Mouse (Mus musculus) 3134 (cell line): ENCODE measurements around the gene Lrrk2.

Experiments used
- DNase-seq: peaks from one replicate; pipeline ENCODE4 v3.0.0-alpha.2; 2011; ENCODE audit warnings: low spot score; ENCODE audit not compliant: insufficient read length; ENCODE audit errors: extremely low read depth

The Lrrk2 gene

GRCm38 (mm10) chr15:91672645-91673568, at the start of gene Lrrk2:
Lrrk2 (plus strand) TSS chr15:91673175.
- DNase-seq, result peak; percentile 94

DNA sequence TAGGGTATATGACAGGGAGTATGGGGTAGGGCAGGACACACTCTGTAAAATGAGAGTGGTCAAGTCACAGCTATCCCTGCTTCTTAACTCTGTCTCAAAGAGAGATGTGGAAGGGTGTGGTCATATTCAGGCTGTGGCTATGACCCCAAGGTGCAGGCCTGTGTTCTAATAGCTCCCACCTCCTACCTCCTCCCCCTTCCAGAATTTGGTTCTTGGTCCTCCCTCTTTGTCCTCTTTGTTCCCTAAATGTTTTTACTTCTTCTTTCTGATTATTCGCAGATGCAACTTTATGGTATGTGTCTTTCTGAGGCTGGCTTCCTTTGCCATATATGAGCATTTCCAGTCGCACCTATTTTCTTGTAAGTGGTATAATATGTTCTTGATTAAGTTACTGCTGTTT, 48.5 kb upstream of the Lrrk2 start:
- no peak for DNase-seq

DNA sequence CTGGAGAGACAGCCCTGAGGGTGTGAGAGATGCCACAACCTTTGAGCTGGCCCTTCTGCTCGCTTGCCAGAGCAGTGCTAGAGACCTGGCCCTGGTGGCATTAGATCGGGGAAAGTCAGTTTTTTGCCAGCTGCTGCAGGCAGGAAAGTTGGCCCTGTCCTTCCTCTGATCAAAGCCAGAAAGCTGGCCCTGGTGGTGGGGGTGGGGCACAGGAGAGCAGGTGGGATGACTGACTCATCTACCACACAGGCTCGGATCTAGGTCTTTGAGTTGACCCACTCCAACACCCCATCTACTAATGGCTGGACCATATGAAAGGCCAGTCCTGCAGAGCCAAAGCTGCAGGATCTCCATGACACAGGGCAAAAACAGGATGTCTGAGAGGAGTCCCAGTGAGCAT, 43.8 kb upstream of the Lrrk2 start:
- DNase-seq, result peak; percentile 34

DNA sequence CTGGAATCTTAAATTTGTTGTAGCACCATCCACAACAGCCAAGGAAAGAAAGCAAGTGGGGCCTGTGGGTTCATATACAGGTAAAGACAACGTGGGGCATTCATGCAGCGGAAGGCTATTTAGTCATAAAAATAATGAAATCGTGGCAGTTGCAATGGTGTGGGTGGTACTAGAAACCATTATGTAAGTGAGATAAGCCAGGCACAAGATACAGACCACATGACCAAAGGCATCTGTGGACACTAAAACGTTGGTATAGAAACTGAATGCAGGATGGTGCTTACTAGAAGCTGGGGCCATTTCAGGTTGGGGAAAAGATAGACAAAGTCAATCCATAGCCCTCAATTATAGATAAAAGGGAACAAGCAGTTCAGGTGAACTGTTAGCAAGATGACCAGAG, 40.5 kb upstream of the Lrrk2 start:
- DNase-seq, result no peak

DNA sequence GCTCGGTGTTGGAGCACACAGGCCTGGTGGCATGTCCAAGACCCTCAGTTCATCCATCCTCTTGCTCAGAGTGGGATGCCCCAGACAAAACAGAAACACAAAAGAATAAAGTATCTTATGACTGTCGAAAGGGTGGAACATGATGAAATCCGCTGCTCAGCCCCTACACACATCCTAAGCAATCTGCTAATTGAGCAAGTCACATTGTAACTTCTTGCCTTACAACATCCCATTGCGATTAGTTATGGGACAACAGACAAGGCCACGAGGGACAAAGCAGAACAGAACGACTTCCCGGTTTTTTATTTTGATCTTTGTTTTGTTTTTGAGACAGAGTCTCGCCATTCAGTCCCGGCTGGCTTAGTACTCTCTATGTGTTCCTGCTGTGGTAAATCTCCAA, 39.9 kb upstream of the Lrrk2 start:
- DNase-seq, result no peak

- DNase-seq, result no peak
These were observed 39.2 kb upstream of the Lrrk2 start for GRCm38 (mm10) chr15:91633806-91634205.

- DNase-seq, result no peak
These were observed 38.7 kb upstream of the Lrrk2 start for GRCm38 (mm10) chr15:91634236-91634635.

DNA sequence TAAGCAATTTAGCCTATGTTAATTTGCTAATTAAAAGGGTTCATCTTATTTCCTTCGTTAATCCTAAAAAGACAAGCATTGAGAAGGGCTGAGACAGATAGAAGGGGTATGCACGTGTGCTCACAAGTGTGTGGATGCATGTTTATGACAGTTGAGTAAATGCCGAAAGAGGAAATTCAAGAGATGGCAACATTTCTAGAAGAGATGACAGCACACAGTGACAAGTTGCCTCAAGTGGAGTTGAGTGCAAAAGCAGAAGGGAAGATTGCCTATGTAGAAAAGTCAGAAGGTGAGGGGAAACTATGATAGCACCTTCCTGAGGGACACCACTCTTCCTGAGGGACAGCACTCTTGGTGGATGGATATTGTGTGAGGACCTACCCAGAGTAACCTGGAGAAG, 31.3 kb upstream of the Lrrk2 start:
- DNase-seq, result no peak

- no peak for DNase-seq
These were observed 30.2 kb upstream of the Lrrk2 start for GRCm38 (mm10) chr15:91642682-91643306.

DNA sequence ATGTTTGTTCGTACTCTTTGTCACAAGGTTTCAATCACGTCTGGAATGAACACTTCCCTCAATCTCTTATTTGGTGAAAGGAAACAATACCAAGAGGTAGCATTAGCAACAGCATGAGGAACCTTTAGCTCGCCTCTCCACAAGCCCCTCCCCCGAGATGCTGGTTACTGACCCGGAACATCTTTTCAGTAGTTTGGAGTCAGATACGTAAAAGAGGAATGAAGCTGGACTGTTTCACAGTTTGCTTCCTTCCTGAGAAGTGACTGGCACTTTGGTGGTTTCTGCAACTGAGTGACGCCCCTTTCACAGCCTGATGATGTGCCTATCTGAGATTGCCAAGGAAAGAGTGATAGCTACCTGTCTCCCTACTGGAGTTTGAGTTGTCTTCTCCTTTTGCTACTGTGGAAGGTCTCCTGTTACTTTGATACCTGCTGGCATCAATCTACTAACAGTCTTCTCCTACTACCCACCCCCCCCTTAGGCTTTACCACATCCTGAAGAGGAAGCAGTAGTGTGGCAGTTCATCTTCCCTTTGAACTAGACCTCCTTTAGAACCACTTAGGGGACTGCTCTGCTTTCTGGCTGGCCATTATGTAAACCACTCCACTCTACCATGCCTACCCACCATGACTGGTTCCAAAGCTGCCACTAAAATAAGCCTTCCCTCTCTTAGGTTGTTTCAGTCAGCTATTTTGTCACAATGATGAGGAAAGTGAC, 29.2 kb upstream of the Lrrk2 start:
- no peak for DNase-seq

DNA sequence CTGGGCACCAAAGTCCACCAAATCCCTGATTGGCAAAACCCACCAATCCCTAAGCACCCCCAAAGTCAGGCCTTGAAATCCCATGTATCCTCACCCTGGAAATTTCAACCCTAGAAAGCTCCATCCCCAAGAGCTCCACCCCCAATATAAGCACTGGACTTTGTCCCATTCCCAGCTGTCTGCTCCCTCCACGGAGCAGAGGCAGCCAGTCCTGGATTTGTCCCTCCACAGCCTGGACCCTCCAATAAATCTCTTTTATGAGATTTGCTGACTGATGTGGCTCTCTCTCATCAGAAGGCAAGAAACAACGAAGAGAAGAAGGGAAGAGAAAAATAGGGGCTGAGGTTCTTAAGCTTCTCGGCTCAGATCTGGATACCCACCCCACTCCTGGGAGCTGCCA, 22.7 kb upstream of the Lrrk2 start:
- DNase-seq, result no peak

GRCm38 (mm10) chr15:91651493-91651892, 21.5 kb upstream of the Lrrk2 start:
- peak; percentile 44 for DNase-seq

DNA sequence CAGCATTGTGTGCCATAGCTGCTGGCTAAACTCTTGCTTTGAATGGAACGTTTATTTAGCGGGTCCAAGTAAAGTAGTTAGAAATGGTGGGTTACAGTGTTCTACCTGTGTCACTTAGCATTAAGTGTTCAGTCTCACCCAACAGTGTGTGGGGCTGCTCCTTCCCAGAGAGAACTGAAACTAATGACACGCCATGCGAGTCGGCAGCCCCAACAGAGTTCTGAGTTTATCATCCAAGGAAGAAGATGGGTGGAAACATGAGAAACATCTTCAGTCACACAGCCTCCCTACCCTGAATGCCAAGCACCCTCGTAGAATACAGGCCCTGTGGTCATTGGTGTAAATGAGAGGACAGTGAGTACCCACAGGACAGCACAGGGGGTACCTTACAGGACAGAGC, 14.7 kb upstream of the Lrrk2 start:
- DNase-seq, result no peak

DNA sequence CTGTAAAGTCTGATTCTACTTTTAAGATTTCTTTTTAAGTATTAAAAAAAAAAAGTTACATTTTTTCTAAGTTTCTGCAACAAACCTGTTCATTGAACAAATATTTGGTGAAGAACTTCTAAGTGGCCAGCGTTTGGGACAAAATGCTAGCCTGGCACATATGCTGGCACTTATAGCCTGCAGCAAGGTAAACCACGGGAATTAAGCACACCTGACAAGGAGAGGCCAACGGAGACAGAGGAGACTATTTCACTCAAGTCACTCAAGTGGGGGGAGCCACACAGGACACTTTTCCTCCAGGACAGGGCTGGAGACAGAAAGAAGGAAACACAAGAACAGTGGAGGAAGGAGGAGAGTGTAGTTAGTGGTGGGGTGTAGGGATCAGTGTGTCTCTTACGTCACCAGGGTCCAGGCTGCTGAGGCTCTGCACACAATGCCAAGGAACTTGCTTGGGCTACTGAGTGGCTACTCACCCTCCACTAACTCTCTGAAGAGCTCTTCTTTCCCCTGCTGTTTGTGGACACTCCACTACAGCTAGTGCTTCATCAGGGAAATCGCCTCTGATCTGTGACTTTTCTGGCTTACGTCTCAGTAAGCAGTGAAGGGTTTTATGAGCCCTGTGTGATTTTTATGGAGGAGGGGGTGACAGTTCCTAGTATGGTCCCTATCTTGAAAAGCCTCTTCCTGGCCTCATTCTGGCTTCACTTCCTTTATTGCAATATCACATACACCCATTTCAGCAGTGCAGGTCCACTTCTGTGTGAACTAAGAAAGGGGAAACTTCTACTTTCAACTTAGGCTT, 12.5 kb upstream of the Lrrk2 start:
- no peak for DNase-seq

GRCm38 (mm10) chr15:91661079-91661369, 12.0 kb upstream of the Lrrk2 start:
- no peak for DNase-seq

GRCm38 (mm10) chr15:91664586-91665132, 8.3 kb upstream of the Lrrk2 start:
- DNase-seq, result no peak

- DNase-seq, result no peak
These were observed 7.4 kb upstream of the Lrrk2 start for GRCm38 (mm10) chr15:91665530-91665929.

DNA sequence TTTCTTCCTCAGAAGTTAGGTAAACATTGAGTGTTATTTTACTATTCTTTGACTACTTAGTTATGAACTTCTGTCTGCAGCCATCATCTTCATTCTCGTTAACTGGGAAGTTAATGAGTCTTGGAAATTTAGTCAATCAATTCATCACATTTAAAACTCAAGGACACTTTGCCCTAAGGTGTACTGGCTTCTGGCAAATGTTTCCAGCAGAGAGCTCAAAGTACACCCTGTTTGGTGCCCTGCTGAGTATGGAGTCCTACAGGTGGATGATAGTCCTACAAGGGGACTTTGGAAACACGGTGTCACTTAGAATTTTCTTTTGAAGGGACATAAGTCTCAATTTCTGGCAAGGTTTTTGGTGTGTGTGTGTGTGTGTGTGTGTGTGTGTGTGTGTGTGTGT, 1.8 kb upstream of the Lrrk2 start:
- DNase-seq, result no peak

DNA sequence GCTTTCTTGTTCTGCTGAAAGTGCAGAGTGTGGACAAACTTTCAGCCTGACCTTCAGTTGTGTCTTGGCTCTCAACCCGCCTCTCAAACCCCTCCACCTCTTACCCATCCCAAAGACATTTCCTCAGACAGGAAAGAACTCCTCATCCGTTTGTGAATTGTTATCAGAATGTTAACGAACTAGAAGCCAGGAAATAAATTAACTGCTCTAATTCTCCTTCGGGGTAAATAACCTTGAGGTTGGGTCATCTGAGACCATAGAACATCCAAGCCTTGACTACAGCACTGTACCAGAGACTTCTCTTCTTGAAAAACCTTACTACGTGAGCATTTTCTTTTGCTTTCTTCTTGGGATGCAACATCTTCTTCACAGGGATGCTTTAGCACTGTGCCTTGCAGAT, 988 bp upstream of the Lrrk2 start:
- no peak for DNase-seq

GRCm38 (mm10) chr15:91673569-91673905, 562 bp downstream of the Lrrk2 start:
- no peak for DNase-seq

DNA sequence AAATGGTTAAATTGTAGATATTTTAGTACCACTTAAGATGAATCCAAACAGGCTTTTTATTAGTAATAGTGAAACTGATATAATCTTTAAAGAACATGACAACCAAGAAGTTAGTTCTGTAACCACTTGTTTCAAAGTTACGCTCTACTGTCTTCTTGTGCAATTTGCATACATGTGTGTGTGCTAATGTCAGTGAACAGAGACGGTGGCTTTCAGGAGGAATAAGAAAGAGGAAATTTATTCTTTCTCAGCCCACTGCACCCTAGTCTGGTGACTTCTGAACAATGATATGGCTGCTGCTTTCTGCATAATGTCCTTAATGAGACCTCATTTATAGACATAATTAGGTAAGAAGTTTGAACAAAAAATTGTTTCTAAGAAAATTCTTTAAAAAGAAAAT, 7.1 kb downstream of the Lrrk2 start:
- no peak for DNase-seq
